Mouse (Mus musculus) CH12.LX (cell line): ENCODE measurements at regions not wholly inside any gene's neighbourhood (a gene's known extent, or its start where the extent isn't known, plus 50 kb on each side); places are given as distances from the start of the nearest gene placed in this dataset.

Experiments
- DNase-seq: peaks from one replicate; pipeline ENCODE4 v3.0.0-alpha.2; 2013; ENCODE audit errors: extremely low read depth
- H3K27ac ChIP-seq: 2 replicates; pipeline ENCODE4 v1.5.1; 2012; ENCODE audit warnings: low read depth, mild to moderate bottlenecking, control low read depth, moderate library complexity; ENCODE audit not compliant: insufficient read depth
- H3K27me3 ChIP-seq: replicated peaks from 2 replicates; pipeline ENCODE3; 2012; ENCODE audit warnings: inconsistent platforms
- H3K36me3 ChIP-seq, 2 experiments: replicated peaks in 1 of 2; 2 replicates each; pipeline versions ENCODE3 to v1.6.1; 2012; ENCODE audit warnings: inconsistent platforms in 1 of 2, low read length in 1 of 2, mild to moderate bottlenecking in 1 of 2, mixed read lengths in 1 of 2, moderate library complexity in 1 of 2; ENCODE audit not compliant: control insufficient read depth in 1 of 2, insufficient read depth in 1 of 2
- H3K4me1 ChIP-seq, 2 experiments: 2 replicates each; pipeline ENCODE4 v1.6.1; 2012; ENCODE audit warnings: inconsistent platforms in 1 of 2, moderate library complexity in 1 of 2; ENCODE audit not compliant: insufficient read depth in 2 of 2, control insufficient read depth in 1 of 2
- H3K4me2 ChIP-seq: 2 replicates; pipeline ENCODE4 v1.6.1; 2012; ENCODE audit warnings: low read depth, mild to moderate bottlenecking, control low read depth; ENCODE audit not compliant: poor library complexity, insufficient read depth, severe bottlenecking
- H3K4me3 ChIP-seq, 3 experiments: fragments of 150-350 bp in 1 of 3; sonication (generic) in 1 of 3; replicated peaks in 1 of 3; 2 replicates each; pipeline versions ENCODE3 to v1.5.1; 2011 to 2012; ENCODE audit warnings: low read depth in 2 of 3, low read length in 2 of 3, mild to moderate bottlenecking in 2 of 3, moderate library complexity in 2 of 3, control low read depth in 1 of 3, improper control_type of control experiment in 1 of 3, inconsistent platforms in 1 of 3, mixed read lengths in 1 of 3; ENCODE audit not compliant: poor library complexity in 1 of 3
- H3K79me2 ChIP-seq: replicated peaks from 2 replicates; pipeline ENCODE4 v1.6.1; 2012; ENCODE audit warnings: mild to moderate bottlenecking, moderate library complexity; ENCODE audit not compliant: control insufficient read depth, poor library complexity, insufficient read depth, severe bottlenecking; ENCODE audit errors: extremely low read depth
- H3K9ac ChIP-seq: 2 replicates; pipeline ENCODE4 v1.6.1; 2012; ENCODE audit warnings: low read depth, mild to moderate bottlenecking, control low read depth, moderate library complexity; ENCODE audit not compliant: insufficient read depth
- H3K9me3 ChIP-seq: replicated peaks from 2 replicates; pipeline ENCODE3; 2012; ENCODE audit warnings: low read length, inconsistent platforms, mixed read lengths
- BHLHE40 ChIP-seq: IDR thresholded peaks from 2 replicates; pipeline ENCODE4 v1.6.1; 2011; ENCODE audit warnings: mild to moderate bottlenecking, low read depth, low read length, improper control_type of control experiment
- CHD1 ChIP-seq: IDR thresholded peaks from 2 replicates; pipeline ENCODE4 v1.6.1; 2012; ENCODE audit warnings: low read depth, low read length, improper control_type of control experiment, inconsistent platforms
- CTCF ChIP-seq, 2 experiments: IDR thresholded peaks in 1 of 2; conservative IDR thresholded peaks in 1 of 2; 2 replicates each; pipeline ENCODE4 v1.5.1; 2011 to 2012; ENCODE audit warnings: low read depth in 2 of 2, low read length in 2 of 2, improper control_type of control experiment in 1 of 2, inconsistent platforms in 1 of 2, mild to moderate bottlenecking in 1 of 2, moderate library complexity in 1 of 2
- ELF1 ChIP-seq: IDR thresholded peaks from 2 replicates; pipeline ENCODE4 v1.6.1; 2014; ENCODE audit warnings: low read depth, mild to moderate bottlenecking, inconsistent platforms, low read length, improper control_type of control experiment
- EP300 ChIP-seq: IDR thresholded peaks from 2 replicates; pipeline ENCODE4 v1.6.1; 2011; ENCODE audit warnings: low read length, improper control_type of control experiment
- GABPA ChIP-seq: IDR thresholded peaks from 2 replicates; pipeline ENCODE4 v1.6.1; 2012; ENCODE audit warnings: low read depth, low read length, improper control_type of control experiment, inconsistent platforms; ENCODE audit not compliant: insufficient replicate concordance
- HCFC1 ChIP-seq: IDR thresholded peaks from 2 replicates; pipeline ENCODE4 v1.6.1; 2012; ENCODE audit warnings: low read depth, mild to moderate bottlenecking, inconsistent platforms, low read length, improper control_type of control experiment
- IRF4 ChIP-seq: IDR thresholded peaks from 2 replicates; pipeline ENCODE4 v1.6.1; 2014; ENCODE audit warnings: low read depth, mild to moderate bottlenecking, inconsistent platforms, low read length, improper control_type of control experiment
- JUND ChIP-seq: conservative IDR thresholded peaks from 2 replicates; pipeline ENCODE4 v1.6.1; 2011; ENCODE audit warnings: low read depth, low read length, improper control_type of control experiment
- KAT2A ChIP-seq: IDR thresholded peaks from 2 replicates; pipeline ENCODE4 v1.6.1; 2012; ENCODE audit warnings: low read length, improper control_type of control experiment, inconsistent platforms; ENCODE audit not compliant: insufficient replicate concordance
- MAFK ChIP-seq: IDR thresholded peaks from 2 replicates; pipeline ENCODE4 v1.6.1; 2011; ENCODE audit warnings: low read length, improper control_type of control experiment; ENCODE audit not compliant: insufficient replicate concordance
- MAZ ChIP-seq: IDR thresholded peaks from 2 replicates; pipeline ENCODE4 v1.6.1; 2012; ENCODE audit warnings: low read depth, mild to moderate bottlenecking, inconsistent platforms, low read length, improper control_type of control experiment, moderate library complexity
- MEF2A ChIP-seq: IDR thresholded peaks from 2 replicates; pipeline ENCODE4 v1.6.1; 2014; ENCODE audit warnings: low read depth, mild to moderate bottlenecking, inconsistent platforms, low read length, improper control_type of control experiment, borderline replicate concordance
- MXI1 ChIP-seq: IDR thresholded peaks from 2 replicates; pipeline ENCODE4 v1.6.1; 2011; ENCODE audit warnings: mild to moderate bottlenecking, low read depth, low read length, improper control_type of control experiment
- MYC ChIP-seq: IDR thresholded peaks from 2 replicates; pipeline ENCODE4 v1.6.1; 2011; ENCODE audit warnings: low read depth, mild to moderate bottlenecking, improper control_type of control experiment, low read length
- PAX5 ChIP-seq: IDR thresholded peaks from 2 replicates; pipeline ENCODE4 v1.6.1; 2012; ENCODE audit warnings: low read length, inconsistent platforms, mixed read lengths
- POLR2A ChIP-seq: IDR thresholded peaks from 2 replicates; pipeline ENCODE4 v1.6.1; 2011; ENCODE audit warnings: low read depth, mild to moderate bottlenecking, improper control_type of control experiment, low read length
- POLR2AphosphoS2 ChIP-seq: IDR thresholded peaks from 2 replicates; pipeline ENCODE4 v1.6.1; 2011; ENCODE audit warnings: low read depth, low read length, improper control_type of control experiment
- RAD21 ChIP-seq: IDR thresholded peaks from 2 replicates; pipeline ENCODE4 v1.6.1; 2011; ENCODE audit warnings: low read depth, mild to moderate bottlenecking, low read length, improper control_type of control experiment, moderate library complexity
- SIN3A ChIP-seq: IDR thresholded peaks from 2 replicates; pipeline ENCODE4 v1.6.1; 2012; ENCODE audit warnings: low read length, improper control_type of control experiment, inconsistent platforms
- TBP ChIP-seq: conservative IDR thresholded peaks from 2 replicates; pipeline ENCODE4 v1.6.1; 2011; ENCODE audit warnings: low read depth, low read length, improper control_type of control experiment
- USF1 ChIP-seq: IDR thresholded peaks from 2 replicates; pipeline ENCODE4 v1.6.1; 2014; ENCODE audit warnings: low read depth, mild to moderate bottlenecking, inconsistent platforms, low read length, improper control_type of control experiment
- ZKSCAN1 ChIP-seq: IDR thresholded peaks from 2 replicates; pipeline ENCODE4 v1.6.1; 2012; ENCODE audit warnings: low read depth, inconsistent platforms, low read length, improper control_type of control experiment, borderline replicate concordance
- ZMIZ1 ChIP-seq: IDR thresholded peaks from 2 replicates; pipeline ENCODE4 v1.6.1; 2012; ENCODE audit warnings: low read depth, mild to moderate bottlenecking, inconsistent platforms, low read length, improper control_type of control experiment
- ZNF384 ChIP-seq: IDR thresholded peaks from 2 replicates; pipeline ENCODE4 v1.6.1; 2012; ENCODE audit warnings: low read depth, low read length, improper control_type of control experiment, inconsistent platforms
- dilution Hi-C: fragments of 300-500 bp; cut with MboI; formaldehyde crosslinking; loops from 2 replicates; pipeline ENCODE4 v1.14.3; 2020; ENCODE audit warnings: low sequenced_read_pairs; ENCODE audit not compliant: extremely low pct_unique_long_range_greater_than_20kb, extremely low pct_ligation_motif_present
- in situ Hi-C: fragments of 300-500 bp; cut with MboI; formaldehyde crosslinking; loops from 3 replicates; pipeline ENCODE4 v1.14.3; 2019; ENCODE audit warnings: low sequenced_read_pairs, low pct_ligation_motif_present, low pct_unique_long_range_greater_than_20kb, mixed read lengths

GRCm38 (mm10) chr2:45903350-45903749, 786.2 kb upstream of the Zeb2 start:
- in situ Hi-C loops: no loop called here
- dilution Hi-C loops: no loop called here
- H3K9ac ChIP-seq: no peak overlapping the region

GRCm38 (mm10) chr2:45901892-45902291, 784.7 kb upstream of the Zeb2 start:
- Histone ChIP-seq H3K9me3 (no peaks in the 10 kb centered on the region), H3K4me2 (no peak overlapping the region), H3K79me2 (no peaks in the 10 kb centered on the region), H3K27me3 (no peaks in the 10 kb centered on the region), H3K36me3 (no peaks in the 10 kb centered on the region), H3K4me1 (no peaks in the 10 kb centered on the region)
- DNase-seq: no peak
- TF ChIP-seq MEF2A (no peak), MYC (no peak), PAX5 (no peak), CTCF (conservative IDR thresholded peaks at IDR 0.05 in 1 of 2, IDR thresholded peaks at IDR 0.05 in 1 of 2; ENCODE audit: low read depth in 2 of 2, low read length in 2 of 2) (no peak), RAD21 (no peak), TBP (no peak), BHLHE40 (no peak), USF1 (no peak), MXI1 (no peak), GABPA (no peak), ELF1 (no peak), JUND (no peak), KAT2A (no peak), CHD1 (no peak), HCFC1 (no peak), MAFK (no peak), MAZ (no peak), ZKSCAN1 (no peak), POLR2A (no peak), EP300 (no peak)
- TF ChIP-seq, all 38 proteins: peak for 0
- Histone ChIP-seq H3K27ac (no peak overlapping the region), H3K4me3 (no peak overlapping the region), H3K9ac (no peak overlapping the region)
- in situ Hi-C loops: no loop called here
- dilution Hi-C loops: no loop called here

More at GRCm38 (mm10) chr2:45903350-45903749, 786.2 kb upstream of the Zeb2 start:
- Histone ChIP-seq H3K36me3 (no peaks in the 10 kb centered on the region), H3K9me3 (no peaks in the 10 kb centered on the region), H3K4me1 (no peaks in the 10 kb centered on the region), H3K4me3 (no peak overlapping the region), H3K4me2 (no peak overlapping the region), H3K27ac (no peak overlapping the region), H3K79me2 (no peaks in the 10 kb centered on the region), H3K27me3 (no peaks in the 10 kb centered on the region)
- no peak for DNase-seq
- TF ChIP-seq ELF1 (no peak), EP300 (no peak), MAFK (no peak), ZNF384 (no peak), BHLHE40 (no peak), CHD1 (no peak), MEF2A (no peak), MAZ (no peak), MYC (no peak), KAT2A (no peak), IRF4 (no peak), GABPA (no peak), MXI1 (no peak), SIN3A (no peak), TBP (no peak), POLR2AphosphoS2 (no peak), ZKSCAN1 (no peak), USF1 (no peak), ZMIZ1 (no peak)
